Mouse (Mus musculus) stomach, postnatal 0 days (tissue): ENCODE results near the gene Lpp.

Experiments used
- CTCF ChIP-seq: IDR thresholded peaks from 2 replicates; pipeline ENCODE4 v1.5.1; 2016; ENCODE audit warnings: antibody characterized with exemption, low read depth, mild to moderate bottlenecking, moderate library complexity
- EP300 ChIP-seq: optimal IDR thresholded peaks from 2 replicates; pipeline ENCODE3; 2016; ENCODE audit warnings: antibody characterized with exemption

GRCm38 (mm10) chr16:24559811-24560210 is 166.5 kb downstream of the Lpp start:
- TF ChIP-seq CTCF (no peak), EP300 (no peak)
